Mouse (Mus musculus): Measurements from ENCODE around the gene Traf6.
A peak's percentile ranks its signal among the peaks of the same experiment; 100 is the strongest.
"Not testable (repeated sequence)": the region's sequence is repeated elsewhere in the genome, so short reads cannot be mapped to it uniquely, and the experiment has no call there.

The Traf6 gene

DNA sequence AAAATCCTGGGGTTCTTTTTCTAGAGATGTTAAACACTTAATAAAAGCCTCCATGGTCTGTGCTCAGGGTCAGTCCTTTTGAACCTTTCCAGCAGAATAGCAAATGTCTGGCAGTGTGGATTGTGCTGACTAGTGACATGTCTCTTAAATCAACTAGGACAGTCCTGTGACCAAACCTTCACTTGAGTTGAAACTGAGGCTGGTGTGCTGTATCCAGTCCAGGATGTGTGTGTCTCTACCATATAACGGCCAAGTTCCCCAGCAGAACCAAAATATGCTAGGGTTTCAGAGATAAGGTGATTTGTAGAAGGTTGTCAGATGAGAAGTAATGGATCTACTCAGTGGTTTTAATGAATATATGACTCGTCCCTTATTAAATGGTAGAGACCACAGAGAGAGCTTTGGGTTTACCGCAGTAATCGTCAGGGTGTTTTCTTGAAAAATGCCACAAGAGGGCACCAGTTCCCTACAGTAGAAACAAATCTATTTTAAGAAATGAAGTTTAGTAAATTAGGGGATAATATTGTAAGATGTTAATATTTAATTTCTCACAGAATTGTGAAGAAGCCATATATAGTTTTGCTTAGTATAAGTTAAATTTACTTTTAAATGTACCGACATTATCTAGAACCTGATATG, 15.5 kb downstream of the Traf6 start:
- DNase-seq (ENCODE audit: low spot score) = no peak

DNA sequence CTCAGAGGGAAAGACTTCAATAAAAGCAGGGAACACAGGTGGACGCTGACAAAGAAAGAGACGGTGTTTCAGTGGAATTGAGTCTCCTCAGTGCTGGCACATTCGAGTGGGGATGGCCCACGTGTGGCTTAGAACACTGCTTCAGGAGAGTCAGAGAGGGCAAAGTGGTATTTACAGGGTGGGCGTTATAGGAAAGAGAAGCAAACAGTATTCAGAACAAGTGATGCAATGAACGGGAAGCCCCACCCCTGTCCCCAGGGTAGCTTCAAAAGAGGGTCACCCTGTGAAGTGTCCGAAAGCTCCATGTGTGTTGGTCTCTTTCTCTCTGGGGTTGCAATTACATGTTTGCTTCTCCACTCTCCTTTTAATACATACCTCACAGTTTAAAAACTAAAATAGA, 17.4 kb downstream of the Traf6 start:
- no peak for DNase-seq (ENCODE audit: low spot score)

DNA sequence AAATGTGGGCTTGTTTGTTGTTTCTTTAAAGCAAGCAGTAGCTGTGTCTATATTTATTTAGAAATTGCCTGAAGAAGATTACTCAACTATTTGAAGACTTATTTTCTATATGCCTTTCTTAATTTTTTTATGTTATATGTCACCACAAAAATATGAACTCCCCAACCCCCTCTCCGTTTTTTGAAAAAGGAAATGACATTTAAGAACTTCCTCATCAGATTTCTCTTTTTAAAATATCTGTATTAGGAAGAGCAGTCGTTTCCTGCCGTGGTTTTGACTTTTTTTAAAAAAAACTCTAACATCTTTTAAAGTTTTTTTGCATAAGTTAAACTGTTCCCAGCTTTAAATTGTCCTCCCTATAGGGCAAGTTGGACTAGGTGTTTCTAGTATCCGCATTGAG, 21.1 kb downstream of the Traf6 start:
- no peak for DNase-seq (ENCODE audit: low spot score)

DNA sequence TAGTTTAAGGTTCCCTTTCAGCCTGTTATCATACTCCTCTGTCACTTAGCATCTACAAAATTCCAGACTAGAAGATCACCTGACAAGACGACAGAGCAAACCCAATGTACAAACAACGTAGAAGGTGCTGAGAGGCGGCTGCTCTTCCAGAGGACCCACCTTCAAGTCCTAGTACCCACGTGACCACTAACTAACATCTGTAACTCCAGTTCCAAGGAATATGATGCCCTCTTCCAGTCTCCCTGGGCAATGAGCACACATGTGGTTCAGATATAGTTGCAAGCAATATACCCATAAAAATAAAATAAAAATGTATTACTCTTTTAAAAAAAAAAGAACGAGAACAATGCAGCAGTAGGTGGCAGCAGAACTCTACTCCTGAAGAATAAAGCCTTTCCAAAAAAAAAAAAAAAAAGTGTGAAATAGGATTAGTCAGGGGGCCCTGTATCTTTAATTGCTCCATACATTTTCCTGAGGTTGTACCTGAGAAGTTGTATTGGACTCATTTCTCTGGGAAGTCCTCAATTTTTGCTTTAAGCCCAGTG, 27.8 kb downstream of the Traf6 start:
- DNase-seq (ENCODE audit: low spot score) = no peak

DNA sequence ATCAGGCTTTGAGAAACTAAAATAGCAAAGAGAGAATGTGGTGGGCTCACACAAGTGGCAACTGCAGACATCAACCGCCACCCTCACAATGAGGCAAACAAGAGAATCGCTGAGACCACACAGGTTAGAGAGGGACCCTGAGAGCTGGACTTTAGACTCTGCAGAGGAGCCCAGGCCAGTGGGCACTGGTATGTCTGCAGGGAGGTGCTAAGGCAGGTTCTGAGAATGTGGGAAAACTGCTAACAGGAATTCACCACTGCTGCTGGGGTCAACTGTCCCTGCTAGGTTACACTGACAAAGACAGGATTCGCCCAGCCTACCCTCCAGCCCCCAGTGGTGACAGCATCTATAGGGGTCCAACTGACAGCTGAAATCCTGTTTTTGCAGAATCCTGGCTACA, 33.4 kb downstream of the Traf6 start:
- DNase-seq (ENCODE audit: low spot score) = no peak

DNA sequence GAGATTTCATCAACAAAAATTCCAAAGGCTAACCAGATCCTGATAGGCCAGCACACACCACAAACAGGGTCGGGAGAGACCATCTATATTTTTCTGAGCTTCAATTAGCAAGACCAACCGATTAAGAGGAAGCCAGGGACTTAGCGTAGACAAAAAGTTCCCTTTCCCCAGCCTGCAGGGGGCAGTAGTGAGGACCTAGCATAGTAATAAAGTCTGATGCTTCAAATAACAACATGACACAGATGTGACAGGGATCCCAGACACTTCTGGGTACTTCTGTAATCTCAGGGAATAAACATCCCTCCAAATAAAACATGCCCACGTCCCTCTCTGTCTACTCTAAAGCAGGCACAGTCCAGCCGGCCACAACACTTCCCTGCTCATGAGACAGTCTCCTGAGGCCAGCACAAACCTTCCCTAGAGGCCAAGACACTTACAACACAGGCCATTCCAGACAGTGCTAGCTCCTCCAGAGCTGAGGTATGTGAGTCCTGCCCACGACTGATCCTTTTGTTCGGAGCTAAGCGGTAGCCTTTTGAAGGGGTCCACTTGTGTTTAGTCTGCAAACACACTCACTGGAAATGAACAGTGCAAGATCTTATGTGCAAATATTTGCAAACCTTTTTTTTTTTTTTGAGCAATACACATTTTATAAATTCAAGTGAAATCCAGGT, 37.6 kb downstream of the Traf6 start:
- peak; percentile 20 for DNase-seq (ENCODE audit: low spot score)

DNA sequence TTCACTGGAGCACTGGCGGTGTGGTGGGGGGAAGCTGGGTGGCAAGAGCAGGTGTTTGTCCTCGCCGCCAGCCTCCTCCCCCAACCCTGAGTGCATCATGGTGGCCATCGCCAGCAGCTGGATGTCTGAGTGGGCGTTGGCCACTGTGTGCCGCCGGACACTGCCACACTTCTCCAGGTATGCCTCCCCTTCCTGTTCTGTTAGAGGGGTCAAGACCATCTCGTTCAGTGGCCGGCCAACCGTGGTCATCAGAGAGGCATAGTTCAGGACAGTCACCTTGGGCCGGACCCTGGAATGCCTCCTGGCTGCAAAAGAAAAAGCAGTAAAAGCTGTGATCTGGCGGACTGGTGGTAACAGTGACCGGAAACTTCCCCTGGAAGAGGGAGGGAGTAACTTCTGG, 38.9 kb downstream of the Traf6 start:
- no peak for DNase-seq (ENCODE audit: low spot score)

DNA sequence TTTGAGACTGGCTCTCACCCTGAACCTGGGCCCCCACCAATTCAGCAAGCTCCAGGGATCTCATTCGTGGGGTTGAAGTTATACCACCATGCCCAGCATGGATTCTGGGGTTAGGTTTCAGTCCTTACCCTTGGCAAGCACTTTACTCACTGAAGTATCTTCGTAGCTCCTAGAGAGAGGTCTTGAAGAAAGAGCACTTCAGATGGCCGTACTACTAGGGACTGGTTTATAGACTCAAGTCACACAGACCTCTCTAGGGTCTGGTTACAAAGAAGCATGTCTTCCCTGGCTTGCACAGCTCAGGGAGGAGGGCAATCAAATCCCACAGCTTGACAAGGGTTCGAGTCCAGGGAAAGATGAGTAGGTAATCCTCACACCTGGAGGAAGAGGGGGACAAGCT, 43.6 kb downstream of the Traf6 start:
- no peak for DNase-seq (ENCODE audit: low spot score)

DNA sequence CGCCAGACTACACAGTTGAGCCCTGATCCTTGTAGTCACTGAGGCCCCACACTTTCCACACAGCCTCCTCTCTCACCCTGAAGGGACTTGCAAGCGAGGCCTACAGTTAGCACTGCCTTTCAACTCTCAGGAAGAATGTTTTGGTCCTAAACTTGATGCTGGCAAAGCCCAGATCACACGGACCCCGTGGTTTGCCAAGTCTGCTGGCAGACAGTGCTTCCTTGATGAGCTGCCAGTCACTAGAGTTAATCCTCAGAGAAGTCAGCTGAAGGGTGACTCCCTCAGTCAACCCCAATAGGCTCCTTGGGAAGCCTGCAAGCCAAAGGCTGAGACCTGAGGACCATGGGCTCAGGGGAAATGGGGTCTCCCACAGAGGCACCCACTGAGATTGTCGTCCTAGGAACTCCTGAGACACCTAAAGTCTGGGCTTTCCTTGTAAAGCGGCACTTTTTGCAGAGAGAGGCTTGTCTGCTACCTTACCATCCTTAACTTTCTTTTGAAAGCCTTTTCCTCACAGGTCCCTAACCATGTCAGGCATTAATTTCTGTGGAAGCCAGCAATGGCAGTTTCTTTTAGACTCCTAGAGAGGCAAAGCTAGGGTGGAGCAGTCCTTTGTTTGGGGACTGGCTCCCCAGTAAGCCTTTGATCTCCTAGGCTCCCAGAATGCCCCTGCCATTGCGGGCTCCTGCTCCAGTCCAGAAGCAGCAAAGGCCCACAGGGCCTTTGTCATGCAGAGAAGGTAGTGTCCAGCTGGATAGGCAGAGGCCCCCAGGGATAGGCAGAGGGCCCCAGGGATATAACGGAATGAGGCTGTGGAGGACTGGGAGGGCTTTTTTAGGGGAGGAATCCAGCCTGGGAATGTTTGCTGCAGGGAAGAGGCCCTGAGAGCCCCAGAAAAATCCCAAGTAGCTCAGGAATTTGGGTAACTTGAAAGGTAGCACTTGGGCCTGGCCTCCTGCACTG, 44.4 kb downstream of the Traf6 start:
- DNase-seq (ENCODE audit: low spot score) = peak; percentile 21

DNA sequence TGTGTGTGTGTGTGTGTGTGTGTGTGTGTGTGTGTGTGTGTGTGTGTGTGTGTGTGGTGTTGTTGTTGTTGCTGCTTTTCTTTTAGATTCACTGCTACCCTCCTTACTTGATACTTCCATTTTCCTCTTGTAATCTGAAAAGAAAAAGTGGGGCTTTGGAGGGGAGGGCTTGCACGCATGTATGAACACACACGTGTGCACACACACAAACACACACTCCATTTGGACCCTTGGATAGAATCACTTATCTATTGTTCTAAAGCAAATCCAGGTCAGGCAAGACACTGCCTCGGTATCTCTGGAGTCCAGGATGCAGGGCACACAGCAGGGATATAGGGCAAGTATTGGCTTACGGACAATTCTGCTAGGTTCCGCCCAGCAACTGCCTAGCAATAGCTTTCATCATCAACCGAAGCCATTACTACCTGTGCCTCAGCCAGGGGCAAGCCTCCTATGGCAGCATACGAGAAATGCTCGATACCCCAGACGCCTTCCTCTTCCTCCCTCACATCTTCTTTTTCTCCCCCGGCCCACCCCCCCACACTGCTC, 45.2 kb downstream of the Traf6 start:
- no peak for DNase-seq (ENCODE audit: low spot score)

DNA sequence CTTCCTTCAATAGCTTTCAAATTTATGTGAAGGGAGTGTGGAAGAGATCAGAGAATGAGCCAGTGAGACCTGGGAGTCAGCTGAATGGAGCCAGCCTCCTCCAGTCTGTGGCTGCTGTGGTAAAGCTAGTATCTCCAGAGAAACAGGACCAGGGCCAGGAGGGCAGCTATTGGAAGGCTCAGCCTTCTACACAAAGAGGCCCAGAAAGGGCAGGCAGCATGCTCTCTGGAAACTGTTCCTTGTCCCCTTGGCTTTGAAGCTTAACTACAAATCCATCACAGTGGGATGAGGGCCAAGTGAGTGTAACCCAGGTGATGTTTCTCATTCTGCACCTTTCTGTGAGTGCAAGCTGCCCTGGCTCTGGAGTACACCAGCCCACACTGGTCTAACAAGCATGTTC, 49.6 kb downstream of the Traf6 start:
- peak; percentile 14 for DNase-seq (ENCODE audit: low spot score)

DNA sequence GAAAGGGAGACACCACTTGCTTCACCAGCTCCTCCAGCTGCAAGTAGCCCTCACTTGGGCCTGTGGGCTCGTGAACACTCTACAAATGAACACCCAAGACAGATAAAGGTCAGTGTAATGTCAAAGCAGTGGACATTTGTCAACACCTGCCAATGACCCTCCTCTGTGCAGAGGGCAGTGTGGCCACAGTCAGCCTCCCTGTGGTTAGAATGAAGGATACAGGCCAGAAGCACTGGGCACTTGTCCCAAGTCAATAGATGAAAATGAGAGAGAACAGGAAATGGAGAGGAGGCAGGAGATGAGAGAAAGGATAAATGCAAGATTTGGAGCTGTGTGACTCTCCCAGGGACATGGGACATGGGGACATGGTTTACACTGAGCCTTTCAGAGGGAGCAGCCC, 51.2 kb downstream of the Traf6 start:
- no peak for DNase-seq (ENCODE audit: low spot score)

DNA sequence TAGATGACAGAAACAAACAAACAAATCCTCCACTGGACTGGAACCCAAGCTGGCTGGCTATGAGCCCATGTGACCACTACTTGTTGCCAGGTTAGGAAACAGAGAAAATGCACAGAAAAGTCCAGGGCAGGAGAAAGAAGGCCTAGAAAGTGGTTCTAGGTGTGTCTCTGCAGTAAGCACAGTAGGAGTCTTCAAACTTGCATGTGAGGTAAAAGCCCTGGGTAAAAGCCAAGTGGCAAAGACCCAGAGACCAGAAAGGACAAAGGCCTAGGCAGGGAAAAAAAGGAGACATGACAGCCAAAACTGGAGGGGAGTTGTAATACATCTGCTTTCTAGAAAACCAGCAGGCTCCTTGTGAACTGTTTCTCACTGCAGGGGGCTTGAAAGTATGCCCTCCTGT, 52.7 kb downstream of the Traf6 start:
- DNase-seq (ENCODE audit: low spot score) = no peak

DNA sequence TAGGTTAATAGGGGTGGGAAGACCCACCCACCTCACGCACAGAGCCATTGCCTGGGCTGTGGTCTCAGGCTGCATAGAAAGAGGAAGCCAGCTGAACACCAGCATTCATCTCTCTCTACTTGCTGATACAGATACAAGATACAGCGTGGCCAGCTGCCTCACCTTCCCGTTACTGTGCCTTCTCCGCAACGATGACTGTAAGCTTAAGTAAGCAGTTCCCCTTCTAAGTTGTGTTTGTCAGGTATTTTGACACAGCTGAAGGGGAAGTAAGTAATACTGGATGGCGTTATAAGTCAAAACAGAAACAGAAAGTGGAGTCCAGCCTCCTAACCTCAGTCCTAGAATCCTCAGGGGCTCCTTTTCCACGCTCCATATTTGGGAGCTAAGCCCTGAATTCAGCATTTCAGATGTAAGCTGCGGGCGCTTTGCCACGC, 54.6 kb downstream of the Traf6 start:
- DNase-seq (ENCODE audit: low spot score) = no peak

DNA sequence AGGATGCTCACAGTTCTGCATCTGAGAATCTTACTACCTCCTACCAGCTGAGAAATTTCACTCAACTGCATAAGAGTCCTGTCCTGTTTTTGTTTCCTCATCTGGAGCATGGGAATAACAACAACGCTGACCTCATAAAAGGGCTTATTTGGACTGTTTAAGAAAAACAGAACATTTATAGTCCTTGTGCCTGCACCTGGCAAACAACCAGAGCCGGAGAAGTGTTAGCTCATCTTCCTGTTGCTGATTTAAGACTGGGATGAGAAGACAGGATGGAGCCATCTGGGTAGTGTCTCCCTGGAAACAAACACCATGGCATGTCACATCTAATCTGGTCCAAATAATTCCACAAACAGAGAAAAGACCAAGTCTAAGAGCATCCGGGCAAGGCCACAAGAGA, 55.3 kb downstream of the Traf6 start:
- no peak for DNase-seq (ENCODE audit: low spot score)

DNA sequence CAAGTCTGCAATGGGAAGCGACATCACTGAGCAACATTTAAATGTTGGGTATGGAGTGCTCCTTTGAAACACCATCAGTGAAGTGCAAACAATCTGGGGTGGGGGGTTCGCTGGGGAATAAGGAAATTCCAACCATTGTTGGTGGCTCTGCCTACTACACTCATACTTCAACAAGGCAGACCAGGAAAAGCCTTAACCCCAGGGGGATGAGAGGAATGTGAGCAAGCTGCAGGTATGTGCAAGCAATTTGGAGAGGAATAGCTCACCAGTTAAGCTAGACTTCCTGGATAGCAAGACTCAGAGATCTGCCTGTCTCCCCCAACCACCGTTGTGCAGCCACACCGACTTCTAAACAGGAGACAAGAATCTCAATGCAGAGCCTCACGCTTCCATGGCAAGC, 61.7 kb downstream of the Traf6 start:
- DNase-seq (ENCODE audit: low spot score) = no peak

DNA sequence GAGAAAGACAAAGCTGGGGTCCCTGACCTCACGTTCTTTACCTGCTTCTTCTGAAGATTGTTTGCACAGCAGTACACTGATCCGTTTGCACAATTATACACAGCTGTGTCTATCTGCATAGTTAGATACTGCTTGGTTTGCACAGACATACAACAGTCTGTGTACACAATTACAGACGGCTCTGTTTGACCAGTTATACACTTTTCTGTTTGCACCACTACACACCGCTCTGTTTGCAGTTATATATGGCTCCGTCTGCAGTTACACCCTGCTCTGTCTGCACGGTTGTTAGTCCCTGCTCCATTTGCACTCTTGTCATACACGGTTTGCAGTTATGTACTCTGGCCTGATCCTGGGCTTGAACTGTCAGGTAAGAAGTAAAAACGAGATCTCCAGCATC, 63.4 kb downstream of the Traf6 start:
- no peak for DNase-seq (ENCODE audit: low spot score)

DNA sequence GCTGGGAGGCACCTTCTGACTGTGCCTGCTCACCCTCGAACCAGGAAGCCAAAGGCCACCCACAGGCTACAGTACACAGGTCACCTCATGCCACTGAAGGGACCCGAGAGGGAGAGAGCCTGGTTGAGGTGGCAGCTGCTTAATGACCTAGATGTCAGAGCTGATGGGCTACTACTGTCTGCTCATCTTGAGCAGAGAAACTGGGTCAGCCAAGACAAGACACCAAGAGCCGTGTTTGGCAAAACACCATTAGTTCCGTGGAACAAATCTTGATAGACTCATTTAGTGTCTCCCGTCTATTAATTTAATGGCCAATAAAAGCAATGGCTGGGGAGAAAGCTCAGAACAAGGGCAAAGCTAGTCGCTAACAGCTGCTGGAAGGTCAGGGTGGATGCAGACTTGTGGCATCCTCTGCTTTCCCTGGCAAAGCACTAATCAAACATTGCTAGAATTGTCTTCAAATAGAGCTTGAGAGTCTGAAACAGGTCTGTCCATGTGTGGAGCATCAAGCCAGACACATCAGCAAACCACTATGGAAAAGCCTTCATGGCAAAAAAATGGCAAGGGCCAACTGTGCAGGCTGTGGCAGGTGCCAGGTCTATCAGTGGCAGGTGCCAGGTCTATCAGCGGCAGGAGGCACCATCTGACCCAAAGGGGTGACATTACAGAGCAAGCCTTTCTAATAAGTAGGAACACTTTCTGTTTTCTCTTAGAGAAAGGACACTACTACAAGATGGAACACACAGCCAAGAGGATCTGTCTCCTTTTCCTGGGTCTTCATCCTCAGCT, 64.0 kb downstream of the Traf6 start:
- no peak for DNase-seq (ENCODE audit: low spot score)

DNA sequence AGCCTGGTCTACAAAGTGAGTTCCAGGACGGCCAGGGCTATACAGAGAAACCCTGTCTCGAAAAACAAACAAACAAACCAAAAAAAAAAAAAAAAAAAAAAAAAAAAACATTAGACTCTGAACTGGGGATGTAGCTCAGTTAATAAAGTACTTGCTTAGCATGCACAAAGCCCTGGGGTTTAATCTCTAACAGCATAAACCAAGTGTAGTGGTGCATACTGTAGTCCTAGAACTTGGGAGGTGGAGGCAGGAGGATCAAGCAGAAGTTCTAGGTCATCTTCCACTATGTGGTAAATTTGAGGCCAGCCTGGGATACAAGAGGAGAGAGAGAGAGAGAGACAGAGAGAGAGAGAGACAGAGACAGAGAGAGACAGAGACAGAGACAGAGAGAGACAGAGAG, 67.4 kb downstream of the Traf6 start:
- not testable (repeated sequence) for DNase-seq (ENCODE audit: low spot score)

DNA sequence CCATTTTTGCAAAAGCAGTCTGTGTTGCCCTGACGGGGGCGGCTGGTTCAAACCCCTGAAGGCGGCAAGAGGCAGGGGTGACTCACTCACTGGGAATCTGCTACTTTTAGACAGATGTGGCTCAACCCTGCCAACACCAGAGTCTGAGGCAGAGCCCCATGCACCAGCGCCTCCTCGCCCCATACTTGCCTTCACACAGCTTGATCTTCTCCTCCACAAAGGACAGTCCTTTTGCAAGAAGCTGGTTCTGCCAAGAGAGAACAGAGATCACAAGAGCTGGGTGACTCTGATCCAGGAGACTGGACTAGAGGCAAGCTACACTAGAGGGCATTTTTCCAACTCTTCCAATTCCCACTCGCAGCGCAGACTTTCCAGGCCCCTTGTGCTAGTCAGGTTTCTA, 68.3 kb downstream of the Traf6 start:
- DNase-seq (ENCODE audit: low spot score) = no peak

All from ovary, postnatal 36 days (tissue).